Mouse (Mus musculus) MEL (cell line): ENCODE data around the gene Lhx2. TPM values are rescaled to one million over a fixed set of nuclear protein-coding genes. Genes with fewer than 3 reads are reported as not detected.

Experiments
- DNase-seq: peaks from one replicate; pipeline ENCODE4 v3.0.0; 2011; ENCODE audit warnings: low read depth, low spot score
- H3K27ac ChIP-seq: 2 replicates; pipeline ENCODE4 v1.5.1; 2012; ENCODE audit warnings: low read depth, mild to moderate bottlenecking, control low read depth, low read length, moderate library complexity; ENCODE audit not compliant: control insufficient read depth
- H3K27me3 ChIP-seq, 2 experiments: fragments of 150-350 bp in 1 of 2; sonication (generic) in 1 of 2; 2 replicates each; pipeline ENCODE4 v1.6.1; 2012; ENCODE audit warnings: low read length in 2 of 2, mild to moderate bottlenecking in 2 of 2, improper control_type of control experiment in 1 of 2, moderate library complexity in 1 of 2; ENCODE audit not compliant: insufficient read depth in 2 of 2, control insufficient read depth in 1 of 2
- H3K36me3 ChIP-seq, 2 experiments: 2 replicates each; pipeline ENCODE4 v1.6.1; 2012 to 2014; ENCODE audit warnings: low read length in 2 of 2, improper control_type of control experiment in 1 of 2, inconsistent platforms in 1 of 2, mild to moderate bottlenecking in 1 of 2; ENCODE audit not compliant: insufficient read depth in 2 of 2, control insufficient read depth in 1 of 2
- H3K4me1 ChIP-seq, 2 experiments: fragments of 150-350 bp in 1 of 2; sonication (generic) in 1 of 2; 2 replicates each; pipeline ENCODE4 v1.6.1; 2012; ENCODE audit warnings: low read length in 2 of 2, improper control_type of control experiment in 1 of 2, mild to moderate bottlenecking in 1 of 2; ENCODE audit not compliant: insufficient read depth in 2 of 2, control insufficient read depth in 1 of 2
- H3K4me3 ChIP-seq, 2 experiments: fragments of 150-350 bp in 1 of 2; sonication (generic) in 1 of 2; 2 replicates each; pipeline ENCODE4 v1.5.1; 2012; ENCODE audit warnings: low read depth in 2 of 2, low read length in 2 of 2, mild to moderate bottlenecking in 2 of 2, moderate library complexity in 2 of 2, control low read depth in 1 of 2, improper control_type of control experiment in 1 of 2; ENCODE audit not compliant: control insufficient read depth in 1 of 2, insufficient read depth in 1 of 2
- H3K79me2 ChIP-seq: 2 replicates; pipeline ENCODE4 v1.6.1; 2012; ENCODE audit warnings: mild to moderate bottlenecking, low read length, moderate library complexity; ENCODE audit not compliant: control insufficient read depth, poor library complexity, insufficient read depth
- H3K9ac ChIP-seq: 2 replicates; pipeline ENCODE4 v1.6.1; 2012; ENCODE audit warnings: low read depth, mild to moderate bottlenecking, control low read depth, low read length, moderate library complexity; ENCODE audit not compliant: control insufficient read depth, poor library complexity, severe bottlenecking
- H3K9me3 ChIP-seq: fragments of 150-350 bp; sonication (generic); replicated peaks from 2 replicates; pipeline ENCODE4 v1.6.1; 2012; ENCODE audit warnings: mild to moderate bottlenecking, low read length, improper control_type of control experiment, moderate library complexity; ENCODE audit not compliant: insufficient read depth
- BHLHE40 ChIP-seq: IDR thresholded peaks from 2 replicates; pipeline ENCODE4 v1.6.1; 2012; ENCODE audit warnings: low read depth, mild to moderate bottlenecking, inconsistent platforms, low read length, improper control_type of control experiment, borderline replicate concordance
- CTCF ChIP-seq, 3 experiments: IDR thresholded peaks in 2 of 3; conservative IDR thresholded peaks in 1 of 3; 2 replicates each; pipeline ENCODE4 v1.5.1; 2011 to 2012; ENCODE audit warnings: low read length in 3 of 3, low read depth in 2 of 3, mild to moderate bottlenecking in 2 of 3, improper control_type of control experiment in 1 of 3, inconsistent platforms in 1 of 3, mixed read lengths in 1 of 3, moderate library complexity in 1 of 3; ENCODE audit not compliant: control insufficient read depth in 1 of 3, insufficient read depth in 1 of 3, poor library complexity in 1 of 3, severe bottlenecking in 1 of 3
- E2F4 ChIP-seq: IDR thresholded peaks from 2 replicates; pipeline ENCODE4 v1.6.1; 2011; ENCODE audit warnings: low read depth, low read length, improper control_type of control experiment, borderline replicate concordance
- ELF1 ChIP-seq: IDR thresholded peaks from 2 replicates; pipeline ENCODE4 v1.6.1; 2014; ENCODE audit warnings: low read depth, mild to moderate bottlenecking, inconsistent platforms, low read length, improper control_type of control experiment, moderate library complexity
- GATA1 ChIP-seq: IDR thresholded peaks from 2 replicates; pipeline ENCODE4 v1.6.1; 2011; ENCODE audit warnings: low read depth, low read length, improper control_type of control experiment
- HCFC1 ChIP-seq: IDR thresholded peaks from 2 replicates; pipeline ENCODE4 v1.6.1; 2012; ENCODE audit warnings: low read depth, mild to moderate bottlenecking, inconsistent platforms, low read length, improper control_type of control experiment, moderate library complexity
- JUND ChIP-seq: IDR thresholded peaks from 2 replicates; pipeline ENCODE4 v1.6.1; 2011; ENCODE audit warnings: low read depth, mild to moderate bottlenecking, improper control_type of control experiment, low read length
- MAFK ChIP-seq: IDR thresholded peaks from 2 replicates; pipeline ENCODE4 v1.6.1; 2011; ENCODE audit warnings: low read depth, mild to moderate bottlenecking, low read length, improper control_type of control experiment, borderline replicate concordance
- MXI1 ChIP-seq: IDR thresholded peaks from 2 replicates; pipeline ENCODE4 v1.6.1; 2011; ENCODE audit warnings: mild to moderate bottlenecking, low read depth, low read length, improper control_type of control experiment
- MYC ChIP-seq: IDR thresholded peaks from 2 replicates; pipeline ENCODE4 v1.6.1; 2011; ENCODE audit warnings: low read depth, mild to moderate bottlenecking, low read length, improper control_type of control experiment, moderate library complexity
- POLR2A ChIP-seq, 2 experiments: IDR thresholded peaks; 2 replicates each; pipeline ENCODE4 v1.6.1; 2011 to 2012; ENCODE audit warnings: low read length in 2 of 2, mild to moderate bottlenecking in 2 of 2, control low read depth in 1 of 2, improper control_type of control experiment in 1 of 2, low read depth in 1 of 2, moderate library complexity in 1 of 2; ENCODE audit not compliant: control insufficient read depth in 1 of 2, insufficient read depth in 1 of 2, poor library complexity in 1 of 2
- RAD21 ChIP-seq: IDR thresholded peaks from 2 replicates; pipeline ENCODE4 v1.6.1; 2011; ENCODE audit warnings: mild to moderate bottlenecking, low read depth, low read length, improper control_type of control experiment
- RCOR1 ChIP-seq: IDR thresholded peaks from 2 replicates; pipeline ENCODE4 v1.6.1; 2012; ENCODE audit warnings: low read depth, mild to moderate bottlenecking, inconsistent platforms, low read length, improper control_type of control experiment
- SIN3A ChIP-seq: IDR thresholded peaks from 2 replicates; pipeline ENCODE4 v1.6.1; 2012; ENCODE audit warnings: low read length, improper control_type of control experiment, inconsistent platforms
- SMC3 ChIP-seq: IDR thresholded peaks from 2 replicates; pipeline ENCODE4 v1.6.1; 2011; ENCODE audit warnings: low read depth, low read length, improper control_type of control experiment
- TBP ChIP-seq: IDR thresholded peaks from 2 replicates; pipeline ENCODE4 v1.8.0; 2011; ENCODE audit warnings: low read depth, low read length, improper control_type of control experiment
- TCF12 ChIP-seq: IDR thresholded peaks from 2 replicates; pipeline ENCODE4 v1.6.1; 2014; ENCODE audit warnings: low read depth, mild to moderate bottlenecking, inconsistent platforms, low read length, improper control_type of control experiment, moderate library complexity
- USF1 ChIP-seq: IDR thresholded peaks from 2 replicates; pipeline ENCODE4 v1.6.1; 2014; ENCODE audit warnings: low read depth, mild to moderate bottlenecking, inconsistent platforms, low read length, improper control_type of control experiment, moderate library complexity
- USF2 ChIP-seq, 2 experiments: IDR thresholded peaks; 2 replicates each; pipeline ENCODE4 v1.6.1; 2011 to 2012; ENCODE audit warnings: improper control_type of control experiment in 2 of 2, low read length in 2 of 2, borderline replicate concordance in 1 of 2, inconsistent platforms in 1 of 2, low read depth in 1 of 2, mild to moderate bottlenecking in 1 of 2; ENCODE audit not compliant: insufficient read depth in 1 of 2
- ZC3H11A ChIP-seq: IDR thresholded peaks from 2 replicates; pipeline ENCODE4 v1.6.1; 2012; ENCODE audit warnings: low read depth, mild to moderate bottlenecking, inconsistent platforms, low read length, improper control_type of control experiment
- ZNF384 ChIP-seq: IDR thresholded peaks from 2 replicates; pipeline ENCODE4 v1.6.1; 2012; ENCODE audit warnings: low read depth, mild to moderate bottlenecking, inconsistent platforms, low read length, improper control_type of control experiment
- polyA plus RNA-seq, 2 experiments: library from polyadenylated mRNA; stranded (reverse) in 1 of 2; unstranded in 1 of 2; fragments of >175 nt in 1 of 2; fragments of >200 nt in 1 of 2; gene quantifications; 2 replicates each; pipeline versions ENCODE4 v1.2.1 to v1.2.4; 2012; ENCODE audit warnings: low replicate concordance in 2 of 2, low read depth in 1 of 2; ENCODE audit not compliant: insufficient read length in 2 of 2, insufficient read depth in 1 of 2, missing spikeins in 1 of 2
- total RNA-seq: library from RNA; depleted of rRNA; stranded (reverse); fragments of 300-350 nt; gene quantifications from 2 replicates; pipeline ENCODE4 v1.2.3, GENCODE M21; 2012

The Lhx2 gene
- total and polyA plus RNA-seq, 3 experiments, result 0.12 TPM; not detected in 2

- H3K4me3 ChIP-seq, result no peak overlapping the region
- H3K79me2 ChIP-seq, result no peaks in the 10 kb centered on the region
- H3K9ac ChIP-seq, result no peak overlapping the region
- H3K27ac ChIP-seq, result no peak overlapping the region
- no peaks in the 10 kb centered on the region; a peak in 2 of 4 replicates for H3K27me3 ChIP-seq
- no peaks in the 10 kb centered on the region for H3K9me3 ChIP-seq
- H3K4me1 ChIP-seq, result no peaks in the 10 kb centered on the region
- no peaks in the 10 kb centered on the region for H3K36me3 ChIP-seq
- TF ChIP-seq MYC, result no peak
- TF ChIP-seq, all 39 proteins: peak for 0
- no peak for DNase-seq
Measured at GRCm38 (mm10) chr2:38355731-38356427, 16.8 kb downstream of the Lhx2 start.

GRCm38 (mm10) chr2:38356428-38357260 lies 17.6 kb downstream of the Lhx2 start:
- Histone ChIP-seq H3K27ac (no peak overlapping the region), H3K9me3 (no peaks in the 10 kb centered on the region), H3K4me3 (no peak overlapping the region), H3K4me1 (no peaks in the 10 kb centered on the region), H3K27me3 (no peaks in the 10 kb centered on the region; a peak in 2 of 4 replicates), H3K36me3 (no peaks in the 10 kb centered on the region), H3K9ac (no peak overlapping the region), H3K79me2 (no peaks in the 10 kb centered on the region)
- no peak for DNase-seq
- TF ChIP-seq JUND (no peak), SIN3A (no peak), RCOR1 (no peak), MYC (no peak), RAD21 (no peak), USF1 (no peak), E2F4 (no peak)

DNA sequence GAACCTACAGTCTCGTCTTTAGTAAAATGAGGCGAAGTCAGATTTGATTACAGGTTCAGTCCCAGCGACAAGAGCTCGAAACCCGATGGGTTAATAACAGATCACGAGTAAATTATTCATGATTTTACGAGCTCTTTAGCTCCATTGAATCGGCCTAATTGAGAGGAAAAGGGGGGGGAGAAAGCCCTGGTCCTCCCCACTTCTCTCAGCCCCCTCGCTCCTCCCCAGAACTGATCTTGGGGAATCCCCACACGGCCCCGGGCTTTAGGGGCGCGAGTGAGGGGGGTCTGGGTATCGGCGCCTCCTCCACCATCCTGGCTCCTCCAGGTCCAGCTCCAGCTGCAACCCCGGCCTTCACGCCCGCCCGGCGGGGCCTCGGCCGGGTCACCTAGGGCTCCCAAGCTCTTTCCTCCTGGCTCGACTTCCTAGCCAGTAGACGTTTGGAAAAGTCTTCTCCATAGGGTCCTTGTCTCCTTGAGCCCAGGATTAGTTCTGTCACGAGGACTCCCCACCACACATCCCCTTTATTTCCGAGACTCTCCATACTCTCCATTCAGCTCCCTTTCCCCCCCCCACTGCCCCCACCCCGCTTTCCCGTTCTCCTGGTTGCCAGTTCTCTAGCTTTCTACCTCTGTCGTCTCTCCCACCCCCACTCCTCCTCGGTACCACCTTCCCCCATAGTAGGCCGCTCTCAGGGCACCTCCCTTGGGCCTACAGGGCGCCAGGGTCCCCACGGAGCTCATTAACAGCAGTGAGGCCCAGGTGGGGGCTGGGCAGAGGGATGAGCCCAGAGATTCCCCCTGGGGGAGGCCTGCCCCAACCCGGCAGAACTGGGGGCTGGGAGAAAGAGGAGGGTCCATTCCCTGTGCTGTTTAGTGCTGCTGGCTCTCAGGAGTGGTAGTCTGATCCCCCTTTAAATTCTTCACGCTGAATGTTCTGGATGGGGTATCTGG lies 18.5 kb downstream of the Lhx2 start:
- Histone ChIP-seq H3K27me3 (no peaks in the 10 kb centered on the region; a peak in 2 of 4 replicates), H3K4me1 (no peaks in the 10 kb centered on the region), H3K4me3 (no peak overlapping the region), H3K9ac (no peak overlapping the region), H3K27ac (no peak overlapping the region), H3K79me2 (no peaks in the 10 kb centered on the region), H3K9me3 (no peaks in the 10 kb centered on the region), H3K36me3 (no peaks in the 10 kb centered on the region)
- DNase-seq, result no peak
- no peak for TF ChIP-seq MYC
- no peak for TF ChIP-seq GATA1
- no peak for TF ChIP-seq USF2 (IDR thresholded peaks at IDR 0.05; ENCODE audit: borderline replicate concordance in 1 of 2, insufficient read depth in 1 of 2, low read depth in 1 of 2, low read length in 2 of 2)
- TF ChIP-seq E2F4, result no peak
- no peak for TF ChIP-seq HCFC1
- no peak for TF ChIP-seq RCOR1
- no peak for TF ChIP-seq TBP
- no peak for TF ChIP-seq ZC3H11A
- TF ChIP-seq MXI1, result no peak
- TF ChIP-seq POLR2A (IDR thresholded peaks at IDR 0.05; ENCODE audit: control insufficient read depth in 1 of 2, insufficient read depth in 1 of 2, low read depth in 1 of 2, low read length in 2 of 2, poor library complexity in 1 of 2), result no peak
- no peak for TF ChIP-seq MAFK
- no peak for TF ChIP-seq SMC3
- TF ChIP-seq CTCF (IDR thresholded peaks at IDR 0.05 in 2 of 3, conservative IDR thresholded peaks at IDR 0.05 in 1 of 3; ENCODE audit: control insufficient read depth in 1 of 3, insufficient read depth in 1 of 3, low read depth in 2 of 3, low read length in 3 of 3, poor library complexity in 1 of 3, severe bottlenecking in 1 of 3), result no peak
- no peak for TF ChIP-seq ZNF384
- no peak for TF ChIP-seq ELF1
- no peak for TF ChIP-seq BHLHE40
- TF ChIP-seq TCF12, result no peak
